Mouse (Mus musculus): ENCODE measurements around the gene Elane. TPM values are rescaled to one million over a fixed set of nuclear protein-coding genes. Genes with fewer than 3 reads are reported as not detected.

The Elane gene
- polyA plus RNA-seq, 1 experiment = 23.2 TPM

DNA sequence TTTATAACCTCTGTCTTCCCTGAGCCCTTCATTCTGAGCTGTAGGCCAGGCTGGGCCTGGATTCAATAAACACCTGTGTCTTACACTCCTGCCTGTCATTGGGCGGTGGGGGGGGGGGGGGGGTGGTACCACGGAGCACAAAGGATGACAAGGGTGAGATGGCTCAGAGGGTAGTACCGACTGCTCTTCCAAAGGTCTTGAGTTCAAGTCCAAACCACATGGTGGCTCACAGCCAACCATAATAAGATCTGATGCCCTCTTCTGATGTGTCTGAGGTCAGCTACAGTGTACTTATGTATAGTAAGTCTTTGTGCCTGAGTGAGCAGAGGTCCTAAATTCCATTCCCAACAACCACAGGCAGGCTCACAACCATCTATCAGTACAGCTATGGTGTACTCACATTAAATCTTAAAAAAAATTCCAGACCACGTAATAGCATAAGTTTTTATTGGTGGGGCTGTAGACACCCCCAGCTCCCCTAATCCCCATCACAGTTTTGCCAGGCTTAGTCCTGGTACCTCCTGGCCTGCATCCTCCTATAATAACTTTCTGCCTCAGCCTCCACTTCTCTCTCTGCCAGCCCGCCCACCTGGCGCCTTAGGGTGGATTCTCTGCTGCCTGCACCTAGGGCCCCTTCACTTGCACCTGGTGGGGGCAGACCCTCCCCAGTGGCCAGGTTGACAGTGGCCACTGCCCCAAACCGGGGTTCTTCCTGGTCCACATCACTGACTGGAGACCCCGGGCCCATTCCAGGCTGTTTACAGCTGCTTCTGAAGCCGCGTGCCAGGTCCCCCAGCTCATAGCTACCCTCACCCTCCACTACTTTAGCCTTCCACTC lies 21.5 kb upstream of the Elane start:
- H3K4me1 ChIP-seq = peaks cover 66% of the 10 kb centered on the region
- peaks cover 62% of the 10 kb centered on the region for H3K36me3 ChIP-seq (replicated peaks; ENCODE audit: low read length)
- peak overlapping the region; percentile 67 for H3K4me3 ChIP-seq (replicated peaks)
- H3K9me3 ChIP-seq = no peaks in the 10 kb centered on the region
- TF ChIP-seq FLI1 (IDR thresholded peaks at IDR 0.05; ENCODE audit: low read length) (no peak), GATA1 (IDR thresholded peaks at IDR 0.05; ENCODE audit: borderline replicate concordance, low read length) (no peak)
- H3K27me3 ChIP-seq (replicated peaks) = peaks cover 3% of the 10 kb centered on the region

DNA sequence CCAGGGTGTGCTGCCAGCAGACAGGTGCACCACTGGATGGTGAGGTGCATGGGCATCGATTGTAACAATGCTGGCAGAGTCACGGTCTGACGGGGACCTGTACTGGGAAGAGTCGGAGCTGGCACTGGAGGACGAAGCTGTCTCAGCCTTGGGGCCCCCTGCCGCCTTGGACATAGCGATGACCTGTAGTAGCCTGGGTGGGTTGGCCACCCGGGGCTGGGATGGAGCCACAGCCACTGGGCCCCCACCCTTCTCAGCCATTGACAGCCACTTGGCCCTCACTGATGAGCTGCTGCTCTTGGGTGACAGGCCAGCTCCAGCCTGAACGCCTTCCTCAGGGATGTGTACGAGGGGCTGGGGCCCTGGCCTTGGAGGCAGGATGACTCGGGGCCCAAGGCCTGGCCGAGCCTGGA lies 20.9 kb upstream of the Elane start:
- H3K9me3 ChIP-seq = no peaks in the 10 kb centered on the region
- H3K36me3 ChIP-seq (replicated peaks; ENCODE audit: low read length) = peaks cover 56% of the 10 kb centered on the region
- peaks cover 60% of the 10 kb centered on the region for H3K4me1 ChIP-seq
- peaks cover 3% of the 10 kb centered on the region for H3K27me3 ChIP-seq (replicated peaks)
- TF ChIP-seq FLI1 (IDR thresholded peaks at IDR 0.05; ENCODE audit: low read length) (no peak), GATA1 (IDR thresholded peaks at IDR 0.05; ENCODE audit: borderline replicate concordance, low read length) (no peak)
- peak overlapping the region; percentile 67 for H3K4me3 ChIP-seq (replicated peaks)

- peaks cover 49% of the 10 kb centered on the region for H3K36me3 ChIP-seq (replicated peaks; ENCODE audit: low read length)
These were observed 20.2 kb upstream of the Elane start for GRCm38 (mm10) chr10:79865801-79866295.

GRCm38 (mm10) chr10:79866601-79867000 lies 19.4 kb upstream of the Elane start:
- peak overlapping the region; percentile 10 for H3K4me3 ChIP-seq (replicated peaks)
- H3K27me3 ChIP-seq (replicated peaks) = peaks cover 3% of the 10 kb centered on the region
- TF ChIP-seq FLI1 (IDR thresholded peaks at IDR 0.05; ENCODE audit: low read length) (no peak), GATA1 (IDR thresholded peaks at IDR 0.05; ENCODE audit: borderline replicate concordance, low read length) (no peak)
- H3K4me1 ChIP-seq = peaks cover 46% of the 10 kb centered on the region
- H3K9me3 ChIP-seq = 0 out of 2 replicates have a peak, but pooled peaks cover 3% of the 10 kb centered on the region
- H3K36me3 ChIP-seq (replicated peaks; ENCODE audit: low read length) = peaks cover 42% of the 10 kb centered on the region

More at GRCm38 (mm10) chr10:79865801-79866295, 20.2 kb upstream of the Elane start:
- no peaks in the 10 kb centered on the region for H3K9me3 ChIP-seq
- H3K27me3 ChIP-seq (replicated peaks) = peaks cover 3% of the 10 kb centered on the region
- peak overlapping the region; percentile 21 for H3K4me3 ChIP-seq (replicated peaks)
- TF ChIP-seq GATA1 (IDR thresholded peaks at IDR 0.05; ENCODE audit: borderline replicate concordance, low read length) (no peak), FLI1 (IDR thresholded peaks at IDR 0.05; ENCODE audit: low read length) (no peak)
- peaks cover 53% of the 10 kb centered on the region for H3K4me1 ChIP-seq

DNA sequence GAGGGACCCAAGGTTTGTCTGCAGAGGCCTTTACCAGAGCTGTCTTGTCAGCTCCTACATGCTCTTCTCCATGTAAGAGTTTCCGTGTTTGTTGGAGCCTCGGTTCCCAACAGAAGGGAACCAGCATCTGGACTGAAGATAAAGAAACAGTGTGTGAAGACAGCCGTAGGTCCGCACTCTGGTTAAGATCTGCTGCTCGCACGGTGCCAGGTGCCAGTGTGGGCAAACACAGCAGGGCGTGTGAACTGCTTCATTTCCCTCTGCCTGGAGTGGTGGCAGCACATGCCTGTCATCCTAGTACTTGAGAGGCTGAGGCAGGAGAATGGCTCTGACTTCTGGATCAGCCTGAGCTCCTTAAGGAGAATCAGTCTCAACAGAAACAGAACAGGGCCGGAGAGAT lies 14.2 kb upstream of the Elane start:
- H3K9me3 ChIP-seq = 0 out of 2 replicates have a peak, but pooled peaks cover 3% of the 10 kb centered on the region

DNA sequence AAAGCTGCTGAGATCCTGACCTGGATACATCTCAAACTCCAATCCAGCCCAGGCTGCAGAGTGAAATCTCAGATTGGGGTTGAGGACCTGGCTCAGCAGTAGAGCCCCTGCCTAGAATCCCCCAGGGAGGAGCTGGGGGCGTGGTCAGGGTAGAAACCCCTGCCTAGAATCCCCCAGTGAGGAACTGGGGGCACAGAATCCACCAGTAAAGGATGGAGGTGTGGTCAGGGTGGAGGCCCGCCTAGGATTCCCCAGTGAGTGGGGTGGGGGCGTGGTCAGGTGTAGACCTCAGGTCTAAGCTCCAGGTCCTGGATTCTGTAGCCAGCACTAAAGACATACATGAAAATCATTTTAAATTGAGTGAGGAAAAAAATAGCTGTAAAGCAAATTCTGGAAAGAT lies 13.2 kb upstream of the Elane start:
- H3K9me3 ChIP-seq = 0 out of 2 replicates have a peak, but pooled peaks cover 3% of the 10 kb centered on the region
- H3K4me1 ChIP-seq = peaks cover 46% of the 10 kb centered on the region
- TF ChIP-seq GATA1 (IDR thresholded peaks at IDR 0.05; ENCODE audit: borderline replicate concordance, low read length) = no peak
- TF ChIP-seq FLI1 (IDR thresholded peaks at IDR 0.05; ENCODE audit: low read length) = no peak
- no peak overlapping the region for H3K4me3 ChIP-seq (replicated peaks)
- H3K36me3 ChIP-seq (replicated peaks; ENCODE audit: low read length) = no peaks in the 10 kb centered on the region
- peaks cover 33% of the 10 kb centered on the region for H3K27me3 ChIP-seq (replicated peaks)

More for the DNA sequence above, 14.2 kb upstream of the Elane start:
- H3K27me3 ChIP-seq (replicated peaks) = peaks cover 33% of the 10 kb centered on the region
- H3K36me3 ChIP-seq (replicated peaks; ENCODE audit: low read length) = no peaks in the 10 kb centered on the region
- H3K4me3 ChIP-seq (replicated peaks) = peak overlapping the region; percentile 2
- TF ChIP-seq GATA1 (IDR thresholded peaks at IDR 0.05; ENCODE audit: borderline replicate concordance, low read length) = no peak
- TF ChIP-seq FLI1 (IDR thresholded peaks at IDR 0.05; ENCODE audit: low read length) = no peak
- peaks cover 42% of the 10 kb centered on the region for H3K4me1 ChIP-seq

GRCm38 (mm10) chr10:79873313-79873712 lies 12.7 kb upstream of the Elane start:
- Histone ChIP-seq H3K4me1 (peaks cover 51% of the 10 kb centered on the region), H3K9me3 (0 out of 2 replicates have a peak, but pooled peaks cover 3% of the 10 kb centered on the region), H3K4me3 (replicated peaks) (no peak overlapping the region), H3K36me3 (replicated peaks; ENCODE audit: low read length) (no peaks in the 10 kb centered on the region), H3K27me3 (replicated peaks) (peaks cover 33% of the 10 kb centered on the region)
- no peak for TF ChIP-seq FLI1 (IDR thresholded peaks at IDR 0.05; ENCODE audit: low read length)

DNA sequence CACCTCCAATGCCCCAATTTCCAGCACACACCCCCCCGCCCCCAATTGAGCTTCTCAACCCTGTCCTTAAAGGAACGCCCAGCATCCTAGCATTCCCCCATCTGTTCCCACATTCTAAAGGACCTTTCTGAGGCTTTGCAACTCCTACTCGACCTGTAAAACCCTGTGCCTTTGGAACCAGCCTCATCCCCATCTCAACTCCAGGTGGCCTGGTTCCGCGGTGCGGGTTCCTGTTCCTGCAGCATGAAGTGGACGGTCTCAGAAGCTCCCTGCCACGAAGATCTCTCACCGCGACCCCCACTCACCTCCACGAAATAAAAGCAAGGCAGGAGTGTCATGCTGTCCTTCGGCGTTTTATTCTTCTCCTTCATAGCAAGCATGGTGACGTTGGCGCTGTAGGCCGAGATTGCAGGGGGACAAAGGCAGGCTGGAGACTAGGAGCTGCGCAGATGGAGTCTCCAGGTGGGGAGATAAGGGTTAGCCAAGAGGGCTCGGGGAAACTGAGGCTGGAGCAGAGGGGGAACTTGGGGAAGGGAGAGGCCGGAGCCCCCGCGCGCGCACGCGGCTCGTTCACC lies 12.2 kb upstream of the Elane start:
- Histone ChIP-seq H3K27me3 (replicated peaks) (peaks cover 33% of the 10 kb centered on the region), H3K9me3 (0 out of 2 replicates have a peak, but pooled peaks cover 3% of the 10 kb centered on the region), H3K36me3 (replicated peaks; ENCODE audit: low read length) (no peaks in the 10 kb centered on the region), H3K4me3 (replicated peaks) (peak overlapping the region; percentile 93), H3K4me1 (peaks cover 56% of the 10 kb centered on the region)
- TF ChIP-seq FLI1 (IDR thresholded peaks at IDR 0.05; ENCODE audit: low read length) (no peak), GATA1 (IDR thresholded peaks at IDR 0.05; ENCODE audit: borderline replicate concordance, low read length) (no peak)

GRCm38 (mm10) chr10:79874290-79874862 lies 11.7 kb upstream of the Elane start, which contains the start of the genes Prtn3 and Plppr3:
Gene Prtn3, plus strand, starts transcription at chr10:79874476.
Gene Plppr3, minus strand, starts transcription at chr10:79874634.
- H3K27me3 ChIP-seq (replicated peaks) = peaks cover 30% of the 10 kb centered on the region
- TF ChIP-seq FLI1 (IDR thresholded peaks at IDR 0.05; ENCODE audit: low read length) = no peak
- no peak for TF ChIP-seq GATA1 (IDR thresholded peaks at IDR 0.05; ENCODE audit: borderline replicate concordance, low read length)
- 0 out of 2 replicates have a peak, but pooled peaks cover 3% of the 10 kb centered on the region for H3K9me3 ChIP-seq
- no peaks in the 10 kb centered on the region for H3K36me3 ChIP-seq (replicated peaks; ENCODE audit: low read length)
- peaks cover 58% of the 10 kb centered on the region for H3K4me1 ChIP-seq
- H3K4me3 ChIP-seq (replicated peaks) = peak within 1 kb of the TSS; percentile 93
